Mouse (Mus musculus): Measurements from ENCODE around the gene Agbl1. TPM values are rescaled to one million over a fixed set of nuclear protein-coding genes. Genes with fewer than 3 reads are reported as not detected.
A peak's percentile ranks its signal among the peaks of the same experiment; 100 is the strongest.

Agbl1 gene
- polyA plus RNA-seq, 1 experiment from 2014 or later = not detected

GRCm38 (mm10) chr7:76820571-76820970 is 590.9 kb downstream of the Agbl1 start:
- Histone ChIP-seq H3K27me3 (ENCODE audit: insufficient read depth, low read length) (no peaks in the 10 kb centered on the region), H3K27ac (no peak overlapping the region), H3K9me3 (replicated peaks; ENCODE audit: low read length) (no peaks in the 10 kb centered on the region), H3K4me3 (replicated peaks; ENCODE audit: low read depth, low read length) (no peak overlapping the region), H3K4me2 (ENCODE audit: low read length) (no peak overlapping the region), H3K4me1 (replicated peaks; ENCODE audit: insufficient read depth, low read length) (no peaks in the 10 kb centered on the region), H3K9ac (ENCODE audit: low read depth, low read length) (no peak overlapping the region), H3K36me3 (ENCODE audit: insufficient read depth, low read length) (no peaks in the 10 kb centered on the region)
- ATAC-seq (replicated peaks; ENCODE audit: low FRiP score, low read depth) (no peak), DNase-seq (ENCODE audit: low spot score) (no peak)
- WGBS = 74% methylated on average over 2 of the region's 2 CpGs
- no peak for TF ChIP-seq CTCF (IDR thresholded peaks at IDR 0.05; ENCODE audit: low read depth)

GRCm38 (mm10) chr7:76842146-76842545 is 612.5 kb downstream of the Agbl1 start:
- no peak overlapping the region for H3K4me2 ChIP-seq (ENCODE audit: low read length)
- no peaks in the 10 kb centered on the region for H3K36me3 ChIP-seq (ENCODE audit: insufficient read depth, low read length)
- no peaks in the 10 kb centered on the region for H3K4me1 ChIP-seq (replicated peaks; ENCODE audit: insufficient read depth, low read length)
- H3K27ac ChIP-seq = no peak overlapping the region
- TF ChIP-seq CTCF (IDR thresholded peaks at IDR 0.05; ENCODE audit: low read depth) = no peak
- DNase-seq (ENCODE audit: low spot score) = no peak
- H3K9me3 ChIP-seq (replicated peaks; ENCODE audit: low read length) = no peaks in the 10 kb centered on the region
- no peak overlapping the region for H3K4me3 ChIP-seq (replicated peaks; ENCODE audit: low read depth, low read length)
- no peak overlapping the region for H3K9ac ChIP-seq (ENCODE audit: low read depth, low read length)
- ATAC-seq (replicated peaks; ENCODE audit: low FRiP score, low read depth) = no peak
- WGBS = 81% methylated on average over 3 of the region's 3 CpGs
- H3K27me3 ChIP-seq (ENCODE audit: insufficient read depth, low read length) = no peaks in the 10 kb centered on the region

GRCm38 (mm10) chr7:76889416-76890209 is 659.9 kb downstream of the Agbl1 start:
- no peak for ATAC-seq (replicated peaks; ENCODE audit: low FRiP score, low read depth)
- 31% methylated on average over 22 of the region's 22 CpGs for WGBS

GRCm38 (mm10) chr7:76904096-76904495 is 674.4 kb downstream of the Agbl1 start:
- H3K4me2 ChIP-seq (ENCODE audit: low read length) = no peak overlapping the region
- no peak overlapping the region for H3K4me3 ChIP-seq (replicated peaks; ENCODE audit: low read depth, low read length)
- WGBS = 90% methylated on average over 1 of the region's 1 CpGs
- no peak overlapping the region for H3K27ac ChIP-seq
- ATAC-seq (replicated peaks; ENCODE audit: low FRiP score, low read depth) (no peak), DNase-seq (ENCODE audit: low spot score) (peak; percentile 22)
- H3K4me1 ChIP-seq (replicated peaks; ENCODE audit: insufficient read depth, low read length) = no peaks in the 10 kb centered on the region
- no peaks in the 10 kb centered on the region for H3K9me3 ChIP-seq (replicated peaks; ENCODE audit: low read length)
- H3K27me3 ChIP-seq (ENCODE audit: insufficient read depth, low read length) = no peaks in the 10 kb centered on the region
- H3K36me3 ChIP-seq (ENCODE audit: insufficient read depth, low read length) = no peaks in the 10 kb centered on the region
- no peak overlapping the region for H3K9ac ChIP-seq (ENCODE audit: low read depth, low read length)
- TF ChIP-seq CTCF (IDR thresholded peaks at IDR 0.05; ENCODE audit: low read depth) = no peak

More at GRCm38 (mm10) chr7:76889416-76890209, 659.9 kb downstream of the Agbl1 start:
- peak overlapping the region; percentile 37 for H3K4me2 ChIP-seq (ENCODE audit: low read length)
- no peak for TF ChIP-seq CTCF (IDR thresholded peaks at IDR 0.05; ENCODE audit: low read depth)
- H3K36me3 ChIP-seq (ENCODE audit: insufficient read depth, low read length) = no peaks in the 10 kb centered on the region
- DNase-seq (ENCODE audit: low spot score) = peak; percentile 26
- no peaks in the 10 kb centered on the region for H3K9me3 ChIP-seq (replicated peaks; ENCODE audit: low read length)
- H3K27me3 ChIP-seq (ENCODE audit: insufficient read depth, low read length) = no peaks in the 10 kb centered on the region
- H3K9ac ChIP-seq (ENCODE audit: low read depth, low read length) = no peak overlapping the region
- H3K4me3 ChIP-seq (replicated peaks; ENCODE audit: low read depth, low read length) = 0 out of 2 replicates have a peak overlapping the region, but pooled peaks have one; percentile 16
- H3K27ac ChIP-seq = no peak overlapping the region
- no peaks in the 10 kb centered on the region for H3K4me1 ChIP-seq (replicated peaks; ENCODE audit: insufficient read depth, low read length)

GRCm38 (mm10) chr7:76911672-76912071 is 682.0 kb downstream of the Agbl1 start:
- WGBS = 86% methylated on average over 5 of the region's 5 CpGs

GRCm38 (mm10) chr7:76918871-76919270 is 689.2 kb downstream of the Agbl1 start:
- H3K9ac ChIP-seq (ENCODE audit: low read depth, low read length) = no peak overlapping the region
- no peak for TF ChIP-seq CTCF (IDR thresholded peaks at IDR 0.05; ENCODE audit: low read depth)
- no peaks in the 10 kb centered on the region for H3K27me3 ChIP-seq (ENCODE audit: insufficient read depth, low read length)
- H3K9me3 ChIP-seq (replicated peaks; ENCODE audit: low read length) = no peaks in the 10 kb centered on the region
- H3K4me1 ChIP-seq (replicated peaks; ENCODE audit: insufficient read depth, low read length) = no peaks in the 10 kb centered on the region
- no peak for DNase-seq (ENCODE audit: low spot score)
- no peak overlapping the region for H3K4me3 ChIP-seq (replicated peaks; ENCODE audit: low read depth, low read length)
- no peak overlapping the region for H3K27ac ChIP-seq
- H3K36me3 ChIP-seq (ENCODE audit: insufficient read depth, low read length) = no peaks in the 10 kb centered on the region
- no peak overlapping the region for H3K4me2 ChIP-seq (ENCODE audit: low read length)
- ATAC-seq (replicated peaks; ENCODE audit: low FRiP score, low read depth) = no peak

More at GRCm38 (mm10) chr7:76911672-76912071, 682.0 kb downstream of the Agbl1 start:
- Histone ChIP-seq H3K9me3 (replicated peaks; ENCODE audit: low read length) (no peaks in the 10 kb centered on the region), H3K36me3 (ENCODE audit: insufficient read depth, low read length) (no peaks in the 10 kb centered on the region), H3K27me3 (ENCODE audit: insufficient read depth, low read length) (no peaks in the 10 kb centered on the region), H3K27ac (no peak overlapping the region), H3K4me2 (ENCODE audit: low read length) (no peak overlapping the region), H3K4me3 (replicated peaks; ENCODE audit: low read depth, low read length) (no peak overlapping the region), H3K4me1 (replicated peaks; ENCODE audit: insufficient read depth, low read length) (no peaks in the 10 kb centered on the region), H3K9ac (ENCODE audit: low read depth, low read length) (no peak overlapping the region)
- ATAC-seq (replicated peaks; ENCODE audit: low FRiP score, low read depth) (no peak), DNase-seq (ENCODE audit: low spot score) (no peak)
- no peak for TF ChIP-seq CTCF (IDR thresholded peaks at IDR 0.05; ENCODE audit: low read depth)
